Mouse (Mus musculus): ENCODE results near the gene Dlgap4.
A peak's percentile ranks its signal among the peaks of the same experiment; 100 is the strongest.

The Dlgap4 gene

GRCm38 (mm10) chr2:156658751-156659150 lies 45.2 kb downstream of the Dlgap4 start:
- peak; percentile 70 to 71 for DNase-seq (ENCODE audit: low spot score in 2 of 2)

- no peak for DNase-seq (ENCODE audit: low spot score in 2 of 2)
Observed at GRCm38 (mm10) chr2:156659981-156660380, 46.5 kb downstream of the Dlgap4 start.

GRCm38 (mm10) chr2:156663162-156663561 lies 49.7 kb downstream of the Dlgap4 start:
- DNase-seq (ENCODE audit: low spot score in 2 of 2) = no peak

GRCm38 (mm10) chr2:156664407-156664806 lies 50.9 kb downstream of the Dlgap4 start:
- peak; percentile 58 to 59 for DNase-seq (ENCODE audit: low spot score in 2 of 2)

GRCm38 (mm10) chr2:156664993-156665518 lies 51.6 kb downstream of the Dlgap4 start:
- DNase-seq (ENCODE audit: low spot score in 2 of 2) = peak; percentile 46 to 69

- no peak for DNase-seq (ENCODE audit: low spot score in 2 of 2)
Observed at GRCm38 (mm10) chr2:156665620-156666196, 52.2 kb downstream of the Dlgap4 start.

- peak; percentile 91 for DNase-seq (ENCODE audit: low spot score in 2 of 2)
Observed at GRCm38 (mm10) chr2:156666231-156666630, 52.7 kb downstream of the Dlgap4 start.

GRCm38 (mm10) chr2:156667290-156667689 lies 53.8 kb downstream of the Dlgap4 start:
- DNase-seq (ENCODE audit: low spot score in 2 of 2) = no peak

GRCm38 (mm10) chr2:156668625-156669024 lies 55.1 kb downstream of the Dlgap4 start:
- no peak for DNase-seq (ENCODE audit: low spot score in 2 of 2)

- peak; percentile 77 to 82 for DNase-seq (ENCODE audit: low spot score in 2 of 2)
Observed at GRCm38 (mm10) chr2:156673307-156673706, 59.8 kb downstream of the Dlgap4 start.

- peak; percentile 61 to 63 for DNase-seq (ENCODE audit: low spot score in 2 of 2)
Observed at GRCm38 (mm10) chr2:156673881-156674669, 60.6 kb downstream of the Dlgap4 start.

- DNase-seq (ENCODE audit: low spot score in 2 of 2) = no peak
Observed at GRCm38 (mm10) chr2:156676885-156677284, 63.4 kb downstream of the Dlgap4 start.

- no peak for DNase-seq (ENCODE audit: low spot score in 2 of 2)
Observed at GRCm38 (mm10) chr2:156678112-156678511, 64.6 kb downstream of the Dlgap4 start.

- DNase-seq (ENCODE audit: low spot score in 2 of 2) = peak; percentile 53 to 63
Observed at GRCm38 (mm10) chr2:156682965-156683364, 69.5 kb downstream of the Dlgap4 start.

GRCm38 (mm10) chr2:156685999-156686398 lies 72.5 kb downstream of the Dlgap4 start:
- DNase-seq (ENCODE audit: low spot score in 2 of 2) = peak; percentile 36 to 37

GRCm38 (mm10) chr2:156686754-156687153 lies 73.2 kb downstream of the Dlgap4 start:
- DNase-seq (ENCODE audit: low spot score in 2 of 2) = no peak

- DNase-seq (ENCODE audit: low spot score in 2 of 2) = no peak
Observed at GRCm38 (mm10) chr2:156688604-156689003, 75.1 kb downstream of the Dlgap4 start.

- DNase-seq (ENCODE audit: low spot score in 2 of 2) = no peak
Observed at GRCm38 (mm10) chr2:156690833-156691232, 77.3 kb downstream of the Dlgap4 start.

GRCm38 (mm10) chr2:156691746-156692145 lies 78.2 kb downstream of the Dlgap4 start:
- no peak for DNase-seq (ENCODE audit: low spot score in 2 of 2)

- no peak for DNase-seq (ENCODE audit: low spot score in 2 of 2)
Observed at GRCm38 (mm10) chr2:156693241-156693807, 79.8 kb downstream of the Dlgap4 start.

- peak in 1 of 2 experiments; percentile 34 for DNase-seq (ENCODE audit: low spot score in 2 of 2)
Observed at GRCm38 (mm10) chr2:156697261-156697660, 83.8 kb downstream of the Dlgap4 start.

GRCm38 (mm10) chr2:156698168-156698567 lies 84.7 kb downstream of the Dlgap4 start:
- DNase-seq (ENCODE audit: low spot score in 2 of 2) = no peak

GRCm38 (mm10) chr2:156705473-156705872 lies 92.0 kb downstream of the Dlgap4 start:
- peak; percentile 90 to 92 for DNase-seq (ENCODE audit: low spot score in 2 of 2)
